Mouse (Mus musculus): ENCODE measurements around the gene 1700030J22Rik.

1700030J22Rik gene

GRCm38 (mm10) chr8:116978631-116979256 lies at the start of gene 1700030J22Rik:
TSS of gene 1700030J22Rik (minus strand) at chr8:116978959.
- DNase-seq (ENCODE audit: low read depth): peak; percentile 98

GRCm38 (mm10) chr8:117027601-117028000 lies 48.8 kb upstream of the 1700030J22Rik start:
- no peak for DNase-seq (ENCODE audit: low read depth)

- DNase-seq (ENCODE audit: low read depth): no peak
Measured at GRCm38 (mm10) chr8:117022297-117022993, 43.7 kb upstream of the 1700030J22Rik start.

- DNase-seq (ENCODE audit: low read depth): no peak
Measured at GRCm38 (mm10) chr8:117019323-117020275, 40.8 kb upstream of the 1700030J22Rik start.

- no peak for DNase-seq (ENCODE audit: low read depth)
Measured at GRCm38 (mm10) chr8:117017896-117018295, 39.1 kb upstream of the 1700030J22Rik start.

GRCm38 (mm10) chr8:117017006-117017405 lies 38.2 kb upstream of the 1700030J22Rik start:
- no peak for DNase-seq (ENCODE audit: low read depth)

GRCm38 (mm10) chr8:117015670-117016069 lies 36.9 kb upstream of the 1700030J22Rik start:
- no peak for DNase-seq (ENCODE audit: low read depth)

GRCm38 (mm10) chr8:117011366-117011765 lies 32.6 kb upstream of the 1700030J22Rik start:
- DNase-seq (ENCODE audit: low read depth): no peak

- no peak for DNase-seq (ENCODE audit: low read depth)
Measured at GRCm38 (mm10) chr8:116994016-116994716, 15.4 kb upstream of the 1700030J22Rik start.

- DNase-seq (ENCODE audit: low read depth): peak; percentile 98
Measured at GRCm38 (mm10) chr8:116993095-116993867, 14.5 kb upstream of the 1700030J22Rik start, which contains the start of gene Gcsh. TSS of gene Gcsh (minus strand) at chr8:116993537.

GRCm38 (mm10) chr8:116992176-116992971 lies 13.6 kb upstream of the 1700030J22Rik start:
- DNase-seq (ENCODE audit: low read depth): peak; percentile 23

GRCm38 (mm10) chr8:116991241-116991640 lies 12.5 kb upstream of the 1700030J22Rik start:
- DNase-seq (ENCODE audit: low read depth): no peak

- DNase-seq (ENCODE audit: low read depth): no peak
Measured at GRCm38 (mm10) chr8:116989842-116990241, 11.1 kb upstream of the 1700030J22Rik start.

GRCm38 (mm10) chr8:116980117-116980516 lies 1.4 kb upstream of the 1700030J22Rik start:
- peak; percentile 73 for DNase-seq (ENCODE audit: low read depth)

- DNase-seq (ENCODE audit: low read depth): no peak
Measured at GRCm38 (mm10) chr8:116978052-116978451, 707 bp downstream of the 1700030J22Rik start.

GRCm38 (mm10) chr8:116975606-116976005 lies 3.2 kb downstream of the 1700030J22Rik start:
- no peak for DNase-seq (ENCODE audit: low read depth)

- DNase-seq (ENCODE audit: low read depth): no peak
Measured at GRCm38 (mm10) chr8:116975066-116975465, 3.7 kb downstream of the 1700030J22Rik start.

GRCm38 (mm10) chr8:116969531-116969930 lies 9.2 kb downstream of the 1700030J22Rik start:
- no peak for DNase-seq (ENCODE audit: low read depth)

- DNase-seq (ENCODE audit: low read depth): no peak
Measured at GRCm38 (mm10) chr8:116954415-116954814, 24.3 kb downstream of the 1700030J22Rik start.

- no peak for DNase-seq (ENCODE audit: low read depth)
Measured at GRCm38 (mm10) chr8:116952428-116952827, 26.3 kb downstream of the 1700030J22Rik start.

All from c-Kit-positive CD71-positive TER-119-negative erythroid progenitor cells, embryonic 14.5 days (primary cell).